10 mouse cellular contexts compared by ENCODE assay signal in genomic region chr7:35447996-35448846, GRCm38 (mm10). TPM values are rescaled to one million over a fixed set of nuclear protein-coding genes. Genes with fewer than 3 reads are reported as not detected.
DNase-seq lines count a peak whose midpoint lies in the region; ATAC-seq and TF ChIP-seq lines count a peak whose summit lies in the region.
"Had no signal": no experiment of that assay in that cellular context is flagged by ENCODE, and none has a peak within 500 bp of the region (broad histone marks: within the 10 kb centered on the region; RNA-seq: fewer than 3 reads in every experiment).

Gene Slc7a9, plus strand, starts transcription at chr7:35448796.

- H3K9me3 ChIP-seq in heart, postnatal 0 days (replicated peaks; ENCODE audit: control insufficient read depth, low read length) = no peaks in the 10 kb centered on the region
- H3K9me3 ChIP-seq in MEL (replicated peaks; ENCODE audit: insufficient read depth, low read length) = no peaks in the 10 kb centered on the region
- H3K9me3 ChIP-seq in liver, embryonic 15.5 days (replicated peaks) = no peaks in the 10 kb centered on the region

- 0 out of 2 replicates have a peak, but pooled peaks have one; percentile 14 for ATAC-seq in heart, postnatal 0 days (ENCODE audit: insufficient read depth, low read depth)
- no peak for ATAC-seq in liver, embryonic 15.5 days (ENCODE audit: insufficient read depth)

- no peaks in the 10 kb centered on the region for H3K79me2 ChIP-seq in MEL (ENCODE audit: control insufficient read depth, insufficient read depth, low read length, poor library complexity)

- no peak within 1 kb of the TSS for H3K9ac ChIP-seq in heart, postnatal 0 days (replicated peaks; ENCODE audit: low read depth, low read length)
- no peak within 1 kb of the TSS for H3K9ac ChIP-seq in MEL (ENCODE audit: control insufficient read depth, low read depth, low read length, poor library complexity, severe bottlenecking)
- H3K9ac ChIP-seq in liver, embryonic 15.5 days = no peak within 1 kb of the TSS

- H3K27me3 ChIP-seq in heart, postnatal 0 days (ENCODE audit: control insufficient read depth, insufficient read depth, low read length) = no peaks in the 10 kb centered on the region
- H3K27me3 ChIP-seq in MEL (ENCODE audit: control insufficient read depth in 1 of 2, insufficient read depth in 2 of 2, low read length in 2 of 2) = peaks cover 2 to 5% of the 10 kb centered on the region in 2 experiments; a peak in 3 of 4 replicates
- H3K27me3 ChIP-seq in liver, embryonic 15.5 days = no peaks in the 10 kb centered on the region

- no peaks in the 10 kb centered on the region for H3K36me3 ChIP-seq in heart, postnatal 0 days (replicated peaks; ENCODE audit: control insufficient read depth, insufficient read depth, low read length)
- no peaks in the 10 kb centered on the region for H3K36me3 ChIP-seq in MEL (ENCODE audit: control insufficient read depth in 1 of 2, insufficient read depth in 2 of 2, low read length in 2 of 2)
- H3K36me3 ChIP-seq in liver, embryonic 15.5 days (replicated peaks) = no peaks in the 10 kb centered on the region

- no peak within 1 kb of the TSS for H3K4me3 ChIP-seq in heart, postnatal 0 days (ENCODE audit: low read depth, low read length)
- no peak within 1 kb of the TSS for H3K4me3 ChIP-seq in MEL (ENCODE audit: control insufficient read depth in 1 of 2, insufficient read depth in 1 of 2, low read depth in 2 of 2, low read length in 2 of 2)
- no peak within 1 kb of the TSS for H3K4me3 ChIP-seq in liver, embryonic 15.5 days (replicated peaks)
- no peak within 1 kb of the TSS for H3K4me3 ChIP-seq in gastrocnemius, adult 2 months
- H3K4me3 ChIP-seq: erythroblast, embryonic 14.5 days had no signal

- H3K4me2 ChIP-seq in heart, postnatal 0 days (ENCODE audit: low read depth, low read length) = no peak within 1 kb of the TSS
- peak within 1 kb of the TSS; percentile 20; the same call in 1 of the 2 replicates for H3K4me2 ChIP-seq in liver, embryonic 15.5 days

- no peak for TF ChIP-seq RAD21 in MEL (IDR thresholded peaks at IDR 0.05; ENCODE audit: low read depth, low read length)

- H3K27ac ChIP-seq in heart, postnatal 0 days (ENCODE audit: low read depth) = no peak within 1 kb of the TSS
- no peak within 1 kb of the TSS for H3K27ac ChIP-seq in MEL (ENCODE audit: control insufficient read depth, low read depth, low read length)
- no peak within 1 kb of the TSS for H3K27ac ChIP-seq in liver, embryonic 15.5 days (replicated peaks)
- H3K27ac ChIP-seq in gastrocnemius, adult 2 months = no peak within 1 kb of the TSS

- intact Hi-C loops in gastrocnemius, adult 2 months (cut with DNase I) = no loop called here
- intact Hi-C loops in gastrocnemius, postnatal 36 days (cut with DNase I) = no loop called here

- no peak for TF ChIP-seq EP300 in heart, postnatal 0 days (IDR thresholded peaks at IDR 0.05; ENCODE audit: low read depth)
- TF ChIP-seq EP300 in MEL (IDR thresholded peaks at IDR 0.05; ENCODE audit: low read depth in 1 of 2, low read length in 2 of 2) = no peak

- WGBS in heart, postnatal 0 days = 23% methylated on average over 15 of the region's 15 CpGs
- WGBS in liver, embryonic 15.5 days (ENCODE audit: insufficient replicate concordance) = 18% methylated on average over 15 of the region's 15 CpGs

- no peak for TF ChIP-seq POLR2A in MEL (IDR thresholded peaks at IDR 0.05; ENCODE audit: control insufficient read depth in 1 of 2, insufficient read depth in 1 of 2, low read depth in 1 of 2, low read length in 2 of 2, poor library complexity in 1 of 2)

- H3K4me1 ChIP-seq in heart, postnatal 0 days (ENCODE audit: control insufficient read depth, insufficient read depth) = no peaks in the 10 kb centered on the region
- H3K4me1 ChIP-seq in MEL (ENCODE audit: control insufficient read depth in 1 of 2, insufficient read depth in 2 of 2, low read length in 2 of 2) = no peaks in the 10 kb centered on the region
- H3K4me1 ChIP-seq in liver, embryonic 15.5 days (replicated peaks) = peaks cover 12% of the 10 kb centered on the region; the same call in 1 of the 2 replicates

- no peak for DNase-seq in heart, postnatal 0 days (ENCODE audit: low spot score)
- no peak for DNase-seq in heart, adult 8-10 months (ENCODE audit: low spot score)
- peak; percentile 13 for DNase-seq in MEL (ENCODE audit: low read depth, low spot score)
- peak; percentile 91 for DNase-seq in kidney, adult 11 months
- DNase-seq in cerebellum, postnatal 10 days = no peak
- DNase-seq in gastrocnemius, adult 2 months = no peak
- no peak for DNase-seq in gastrocnemius, postnatal 36 days

- TF ChIP-seq CTCF in heart, postnatal 0 days (IDR thresholded peaks at IDR 0.05; ENCODE audit: low read depth) = no peak
- no peak for TF ChIP-seq CTCF in MEL (IDR thresholded peaks at IDR 0.05 in 2 of 3, conservative IDR thresholded peaks at IDR 0.05 in 1 of 3; ENCODE audit: control insufficient read depth in 1 of 3, insufficient read depth in 1 of 3, low read depth in 2 of 3, low read length in 3 of 3, poor library complexity in 1 of 3, severe bottlenecking in 1 of 3)
- TF ChIP-seq CTCF in gastrocnemius, adult 2 months (IDR thresholded peaks at IDR 0.05) = no peak

TF ChIP-seq in MEL, 35 proteins besides CTCF, POLR2A, EP300 and RAD21:
- TF ChIP-seq HCFC1 (IDR thresholded peaks at IDR 0.05; ENCODE audit: low read depth, low read length) (no peak), ZKSCAN1 (IDR thresholded peaks at IDR 0.05; ENCODE audit: low read depth, low read length) (no peak), CHD2 (IDR thresholded peaks at IDR 0.05; ENCODE audit: low read length) (no peak), TBP (IDR thresholded peaks at IDR 0.05; ENCODE audit: low read depth, low read length) (no peak), MYC (IDR thresholded peaks at IDR 0.05; ENCODE audit: low read depth, low read length) (no peak), ZNF384 (IDR thresholded peaks at IDR 0.05; ENCODE audit: low read depth, low read length) (no peak)

RNA-seq across cellular contexts. Expression of gene Slc7a9, which starts in this region (rescaled TPM):
- 0.27 TPM in 1 of 2 replicates, not detected in the other for total RNA-seq in heart, postnatal 0 days (2014; rRNA removed; ENCODE audit: low replicate concordance)
- polyA plus RNA-seq in heart, postnatal 0 days (2015; fragmentation: Nextera tagmentation; extraction: Ambion mirVana) = 0.20 and 0.22 TPM in 2 replicates
- not detected for total RNA-seq in heart, adult 8-10 months (2022)
- total RNA-seq in MEL (2012; rRNA removed) = not detected in 2 replicates
- polyA plus RNA-seq in MEL (2012; ENCODE audit: insufficient read depth in 1 of 2, insufficient read length in 2 of 2, low read depth in 1 of 2, low replicate concordance in 2 of 2, missing spikeins in 1 of 2) = not detected
- 1.8 and 2.1 TPM in 2 replicates for polyA plus RNA-seq in liver, embryonic 15.5 days (2015; fragmentation: Nextera tagmentation; extraction: Ambion mirVana)
- total RNA-seq in gastrocnemius, adult 2 months (2021) = not detected
- total RNA-seq in gastrocnemius, postnatal 36 days (2021) = not detected
- total RNA-seq: layer of hippocampus, adult 8-10 months had no signal

Comparison
In these comparisons a context has a peak if more than half of its experiments do, and no peak if none do; other contexts are left out.
1. Peak in ATAC-seq in heart, postnatal 0 days; RNA of the gene not detected or under 1 TPM.
2. Peak in DNase-seq in MEL; RNA of the gene not detected or under 1 TPM.